Mouse (Mus musculus) forebrain, embryonic 10.5 days (tissue): ENCODE data around the gene Sema4d. TPM values are rescaled to one million over a fixed set of nuclear protein-coding genes. Genes with fewer than 3 reads are reported as not detected.

Experiments
- DNase-seq: peaks from one replicate; pipeline ENCODE4 v3.0.0-alpha.2; 2017; ENCODE audit warnings: low spot score; ENCODE audit errors: extremely low spot score
- H3K27ac ChIP-seq: fragments of 300-500 bp; sonication (generic); 2 replicates; pipeline ENCODE4 v1.5.1; 2016; ENCODE audit warnings: mild to moderate bottlenecking
- H3K27me3 ChIP-seq: fragments of 300-500 bp; sonication (generic); 2 replicates; pipeline ENCODE4 v1.6.1; 2016; ENCODE audit warnings: mild to moderate bottlenecking; ENCODE audit not compliant: poor library complexity, severe bottlenecking
- H3K36me3 ChIP-seq: fragments of 300-500 bp; sonication (generic); replicated peaks from 2 replicates; pipeline ENCODE4 v1.6.1; 2016; ENCODE audit warnings: mild to moderate bottlenecking, moderate library complexity
- H3K4me1 ChIP-seq: fragments of 300-500 bp; sonication (generic); 2 replicates; pipeline ENCODE4 v1.6.1; 2016
- H3K4me3 ChIP-seq: fragments of 300-500 bp; sonication (generic); 2 replicates; pipeline ENCODE4 v1.5.1; 2016; ENCODE audit warnings: mild to moderate bottlenecking, moderate library complexity
- H3K9me3 ChIP-seq: fragments of 300-500 bp; sonication (generic); 2 replicates; pipeline ENCODE4 v1.6.1; 2016; ENCODE audit warnings: mild to moderate bottlenecking, moderate library complexity
- WGBS: fragments of 180-500 bp; shearing (Covaris S2); methylation state at CpG from one replicate; pipeline ENCODE4 v1.1.7; 2016; 5-methylcytosine and 5-hydroxymethylcytosine counted together
- polyA plus RNA-seq: library from polyadenylated mRNA; unstranded; fragments of >200 nt; fragmentation: Nextera tagmentation; extraction: Ambion mirVana; gene quantifications from 2 replicates; pipeline ENCODE4 v1.2.1, GENCODE M21; 2016

Gene Sema4d
- polyA plus RNA-seq, 1 experiment from 2014 or later: 8.4 TPM

- Histone ChIP-seq H3K27ac (no peak overlapping the region), H3K4me1 (no peaks in the 10 kb centered on the region), H3K36me3 (peaks cover 99% of the 10 kb centered on the region), H3K4me3 (no peak overlapping the region), H3K27me3 (no peaks in the 10 kb centered on the region), H3K9me3 (no peaks in the 10 kb centered on the region)
- no peak for DNase-seq
- WGBS: 94% methylated on average over 3 of the region's 3 CpGs
Observed at GRCm38 (mm10) chr13:51658094-51658493, 135.5 kb downstream of the Sema4d start.

- 94% methylated on average over 13 of the region's 13 CpGs for WGBS
- Histone ChIP-seq H3K9me3 (no peaks in the 10 kb centered on the region), H3K36me3 (peaks cover 93% of the 10 kb centered on the region), H3K27ac (no peak overlapping the region), H3K4me3 (no peak overlapping the region), H3K4me1 (peaks cover 10% of the 10 kb centered on the region), H3K27me3 (no peaks in the 10 kb centered on the region)
- DNase-seq: no peak
Observed at GRCm38 (mm10) chr13:51656516-51657235, 136.9 kb downstream of the Sema4d start.

- H3K4me1 ChIP-seq: peaks cover 28% of the 10 kb centered on the region
- 93% methylated on average over 9 of the region's 9 CpGs for WGBS
- no peak for DNase-seq
- H3K9me3 ChIP-seq: no peaks in the 10 kb centered on the region
- H3K27ac ChIP-seq: no peak overlapping the region
- H3K36me3 ChIP-seq: peaks cover 85% of the 10 kb centered on the region
- H3K27me3 ChIP-seq: no peaks in the 10 kb centered on the region
- no peak overlapping the region for H3K4me3 ChIP-seq
Observed at GRCm38 (mm10) chr13:51653961-51654360, 139.6 kb downstream of the Sema4d start.

- Histone ChIP-seq H3K27me3 (no peaks in the 10 kb centered on the region), H3K9me3 (no peaks in the 10 kb centered on the region), H3K4me1 (peaks cover 36% of the 10 kb centered on the region), H3K4me3 (no peak overlapping the region), H3K27ac (no peak overlapping the region), H3K36me3 (peaks cover 77% of the 10 kb centered on the region)
- 94% methylated on average over 6 of the region's 6 CpGs for WGBS
- DNase-seq: no peak
Observed at GRCm38 (mm10) chr13:51653159-51653558, 140.4 kb downstream of the Sema4d start.

- peak; percentile 89 for DNase-seq
- Histone ChIP-seq H3K9me3 (no peaks in the 10 kb centered on the region), H3K4me3 (peak within 1 kb of the TSS; percentile 76), H3K27ac (peak within 1 kb of the TSS; percentile 95), H3K4me1 (peaks cover 52% of the 10 kb centered on the region), H3K36me3 (peaks cover 60% of the 10 kb centered on the region), H3K27me3 (no peaks in the 10 kb centered on the region)
- 0% methylated on average over 69 of the region's 69 CpGs for WGBS
Observed at GRCm38 (mm10) chr13:51651408-51652064, 142.0 kb downstream of the Sema4d start, which contains the start of gene Secisbp2. Gene Secisbp2 (plus strand): TSS chr13:51651697.

- Histone ChIP-seq H3K4me3 (no peak overlapping the region), H3K27me3 (no peaks in the 10 kb centered on the region), H3K9me3 (no peaks in the 10 kb centered on the region), H3K36me3 (peaks cover 42% of the 10 kb centered on the region), H3K27ac (no peak overlapping the region), H3K4me1 (peaks cover 54% of the 10 kb centered on the region)
- 60% methylated on average over 1 of the region's 1 CpGs for WGBS
- DNase-seq: no peak
Observed at GRCm38 (mm10) chr13:51649740-51650139, 143.8 kb downstream of the Sema4d start.

- no peak for DNase-seq
- H3K4me1 ChIP-seq: peaks cover 59% of the 10 kb centered on the region
- H3K27ac ChIP-seq: no peak overlapping the region
- 89% methylated on average over 4 of the region's 4 CpGs for WGBS
- H3K36me3 ChIP-seq: peaks cover 27% of the 10 kb centered on the region
- H3K27me3 ChIP-seq: no peaks in the 10 kb centered on the region
- H3K4me3 ChIP-seq: peak overlapping the region; percentile 85; the same call in 1 of the 2 replicates
- no peaks in the 10 kb centered on the region for H3K9me3 ChIP-seq
Observed at GRCm38 (mm10) chr13:51648237-51648636, 145.3 kb downstream of the Sema4d start.

GRCm38 (mm10) chr13:51647770-51648169 lies 145.8 kb downstream of the Sema4d start:
- H3K4me3 ChIP-seq: peak overlapping the region; percentile 85
- peaks cover 58% of the 10 kb centered on the region for H3K4me1 ChIP-seq
- no peak overlapping the region for H3K27ac ChIP-seq
- WGBS: 95% methylated on average over 3 of the region's 3 CpGs
- H3K9me3 ChIP-seq: no peaks in the 10 kb centered on the region
- DNase-seq: no peak
- H3K36me3 ChIP-seq: peaks cover 23% of the 10 kb centered on the region
- no peaks in the 10 kb centered on the region for H3K27me3 ChIP-seq

GRCm38 (mm10) chr13:51646362-51647027 lies 147.1 kb downstream of the Sema4d start:
- no peak for DNase-seq
- H3K4me1 ChIP-seq: peaks cover 55% of the 10 kb centered on the region
- WGBS: 21% methylated on average over 3 of the region's 3 CpGs

GRCm38 (mm10) chr13:51645872-51646271 lies 147.7 kb downstream of the Sema4d start:
- Histone ChIP-seq H3K4me3 (peak overlapping the region; percentile 85), H3K27me3 (no peaks in the 10 kb centered on the region), H3K4me1 (peaks cover 49% of the 10 kb centered on the region), H3K27ac (peak overlapping the region; percentile 98), H3K36me3 (peaks cover 11% of the 10 kb centered on the region), H3K9me3 (no peaks in the 10 kb centered on the region)
- DNase-seq: peak; percentile 30
- WGBS: 1% methylated on average over 7 of the region's 7 CpGs

More at GRCm38 (mm10) chr13:51646362-51647027, 147.1 kb downstream of the Sema4d start:
- Histone ChIP-seq H3K36me3 (peaks cover 18% of the 10 kb centered on the region), H3K9me3 (no peaks in the 10 kb centered on the region), H3K4me3 (peak overlapping the region; percentile 85), H3K27ac (peak overlapping the region; percentile 98; the same call in 1 of the 2 replicates), H3K27me3 (no peaks in the 10 kb centered on the region)

- H3K4me3 ChIP-seq: peak within 1 kb of the TSS; percentile 85
Observed at GRCm38 (mm10) chr13:51644829-51645789, 148.4 kb downstream of the Sema4d start, which contains the start of gene Cks2. Gene Cks2 (plus strand): TSS chr13:51645232.

More at GRCm38 (mm10) chr13:51644829-51645789, 148.4 kb downstream of the Sema4d start, which contains the start of gene Cks2:
- under 1% methylated on average over 83 of the region's 83 CpGs for WGBS
- peaks cover 46% of the 10 kb centered on the region for H3K4me1 ChIP-seq
- H3K27me3 ChIP-seq: no peaks in the 10 kb centered on the region
- no peaks in the 10 kb centered on the region for H3K9me3 ChIP-seq
- H3K27ac ChIP-seq: peak within 1 kb of the TSS; percentile 98
- peak; percentile 99 for DNase-seq
- H3K36me3 ChIP-seq: peaks cover 8% of the 10 kb centered on the region
